Mouse (Mus musculus): ENCODE data around the gene Gm42906. TPM values are rescaled to one million over a fixed set of nuclear protein-coding genes. Genes with fewer than 3 reads are reported as not detected.

Gene Gm42906
- total and polyA plus RNA-seq, 2 experiments from 2014 or later: not detected

DNA sequence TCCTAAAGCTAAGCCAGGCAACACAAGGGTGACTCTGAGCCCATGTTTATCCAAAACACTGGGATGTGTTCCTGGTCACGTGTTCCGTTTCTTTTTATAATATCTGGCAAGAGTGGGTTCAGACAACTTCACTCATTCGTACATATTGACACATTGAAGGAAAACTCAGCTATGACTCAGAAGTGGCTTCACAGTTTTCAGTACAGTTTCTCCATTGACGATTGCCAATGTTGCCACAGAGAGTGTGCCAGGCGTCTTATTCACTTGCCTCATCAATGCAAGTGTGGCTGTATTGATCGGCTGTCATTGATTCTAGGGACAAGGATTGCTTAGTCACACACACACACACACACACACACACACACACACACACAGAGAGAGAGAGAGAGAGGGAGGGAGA, 381.8 kb downstream of the Gm42906 start:
- no peak overlapping the region for H3K27ac ChIP-seq
- H3K4me3 ChIP-seq (ENCODE audit: low read length): no peak overlapping the region
- no peak overlapping the region for H3K9ac ChIP-seq (replicated peaks; ENCODE audit: low read length)
- no peak overlapping the region for H3K4me2 ChIP-seq (ENCODE audit: low read depth, low read length)
- WGBS: 90% methylated on average over 6 of the region's 6 CpGs
- H3K4me1 ChIP-seq (ENCODE audit: insufficient read depth, low read length): no peaks in the 10 kb centered on the region
- no peaks in the 10 kb centered on the region; the same call in 1 of the 2 replicates for H3K36me3 ChIP-seq (ENCODE audit: insufficient read depth, low read length)
- no peaks in the 10 kb centered on the region for H3K27me3 ChIP-seq (ENCODE audit: insufficient read depth, low read length)
- TF ChIP-seq CTCF (IDR thresholded peaks at IDR 0.05; ENCODE audit: low read depth): no peak
- H3K9me3 ChIP-seq (ENCODE audit: low read length): no peaks in the 10 kb centered on the region
- DNase-seq (ENCODE audit: low spot score) (no peak), ATAC-seq (no peak)

DNA sequence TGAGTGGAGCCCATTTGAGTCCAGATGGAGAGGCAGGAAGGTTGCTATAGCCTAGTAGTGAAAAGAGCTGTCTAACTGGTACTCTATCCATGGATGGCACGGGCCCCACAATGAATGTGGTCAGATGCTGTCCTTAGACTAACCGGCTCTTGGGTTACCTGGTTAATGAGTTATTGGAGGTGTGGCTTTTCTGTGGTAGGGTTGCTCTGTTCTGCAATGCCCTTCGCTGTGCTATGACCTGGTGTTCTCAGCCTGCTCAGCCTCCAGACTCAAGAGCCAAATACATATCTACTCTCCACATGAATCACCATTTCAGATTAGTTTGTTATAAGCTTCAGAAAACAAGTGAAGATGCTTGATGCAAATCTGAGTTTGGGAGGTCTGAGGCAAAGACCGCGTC, 385.1 kb downstream of the Gm42906 start:
- no peak overlapping the region for H3K4me3 ChIP-seq (ENCODE audit: low read length)
- TF ChIP-seq CTCF (IDR thresholded peaks at IDR 0.05; ENCODE audit: low read depth): no peak
- no peaks in the 10 kb centered on the region for H3K9me3 ChIP-seq (ENCODE audit: low read length)
- no peak overlapping the region for H3K27ac ChIP-seq
- no peak overlapping the region for H3K9ac ChIP-seq (replicated peaks; ENCODE audit: low read length)
- no peaks in the 10 kb centered on the region for H3K4me1 ChIP-seq (ENCODE audit: insufficient read depth, low read length)
- no peak overlapping the region for H3K4me2 ChIP-seq (ENCODE audit: low read depth, low read length)
- ATAC-seq: no peak
- no peaks in the 10 kb centered on the region for H3K36me3 ChIP-seq (ENCODE audit: insufficient read depth, low read length)
- whole genome bisulfite sequencing: 97% methylated on average over 5 of the region's 5 CpGs
- no peaks in the 10 kb centered on the region for H3K27me3 ChIP-seq (ENCODE audit: insufficient read depth, low read length)
- DNase-seq (ENCODE audit: low spot score): no peak

DNA sequence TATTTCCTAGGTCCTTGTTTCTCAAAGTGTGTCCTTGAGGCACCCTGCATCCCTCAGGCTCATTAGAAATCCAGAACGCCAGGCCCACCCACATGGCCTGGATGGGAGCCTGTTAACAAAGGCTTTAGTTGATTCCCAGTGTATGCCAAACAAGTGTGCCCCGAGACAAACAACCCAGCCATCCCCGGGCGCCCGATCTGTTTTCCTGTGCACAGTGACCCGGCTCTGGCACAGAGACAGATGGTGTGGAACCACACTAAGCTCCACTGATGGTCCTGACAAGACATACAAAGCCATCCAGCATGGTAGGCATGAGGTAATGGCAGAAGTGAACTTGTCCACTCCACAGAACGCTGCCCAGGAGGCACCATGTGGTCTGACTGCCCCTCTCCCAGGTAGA, 390.1 kb downstream of the Gm42906 start:
- no peak for TF ChIP-seq CTCF (IDR thresholded peaks at IDR 0.05; ENCODE audit: low read depth)
- no peak overlapping the region for H3K9ac ChIP-seq (replicated peaks; ENCODE audit: low read length)

DNA sequence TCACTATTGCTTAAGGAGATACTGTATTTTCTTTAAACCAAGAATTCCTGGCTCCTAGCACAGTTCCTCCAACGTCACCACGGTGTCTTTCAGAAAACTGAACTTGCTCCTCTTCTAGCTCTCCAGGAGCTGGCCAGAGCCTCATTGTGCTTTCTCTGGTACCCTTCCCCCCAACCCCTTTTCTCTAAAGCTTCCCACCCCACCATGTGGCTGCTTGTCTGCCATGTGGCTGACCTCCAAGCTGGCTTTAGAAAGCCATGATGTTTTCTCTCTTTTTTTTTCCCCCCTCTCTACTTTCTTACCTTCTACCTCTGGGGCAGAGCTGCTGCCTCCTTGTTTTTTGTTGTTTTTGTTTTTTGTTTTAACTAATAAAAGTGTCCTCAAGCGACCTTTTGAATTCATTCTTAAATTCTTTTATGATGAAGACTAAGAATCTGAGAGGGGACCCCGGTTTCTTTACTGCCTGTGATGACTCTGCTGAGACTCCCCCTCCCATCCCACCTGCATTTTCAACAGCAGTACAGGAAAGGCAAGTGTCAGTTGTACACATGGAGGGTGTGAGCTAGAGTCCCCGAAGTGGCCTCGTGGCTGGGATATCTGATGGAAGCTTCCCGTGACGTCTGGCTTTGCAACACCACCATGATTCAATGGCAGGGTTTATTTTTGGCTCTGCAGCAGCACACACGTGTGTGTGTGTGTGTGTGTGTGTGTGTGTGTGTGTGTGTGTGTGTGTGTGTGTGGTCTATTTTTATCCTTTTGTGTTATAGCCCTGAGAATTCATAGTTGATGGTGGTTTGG, 393.0 kb downstream of the Gm42906 start:
- WGBS: 63% methylated on average over 9 of the region's 9 CpGs
- Histone ChIP-seq H3K4me2 (ENCODE audit: low read depth, low read length) (no peak overlapping the region), H3K9me3 (ENCODE audit: low read length) (no peaks in the 10 kb centered on the region), H3K27me3 (ENCODE audit: insufficient read depth, low read length) (no peaks in the 10 kb centered on the region), H3K4me1 (ENCODE audit: insufficient read depth, low read length) (no peaks in the 10 kb centered on the region), H3K9ac (replicated peaks; ENCODE audit: low read length) (no peak overlapping the region), H3K27ac (no peak overlapping the region), H3K36me3 (ENCODE audit: insufficient read depth, low read length) (no peaks in the 10 kb centered on the region), H3K4me3 (ENCODE audit: low read length) (no peak overlapping the region)
- no peak for TF ChIP-seq CTCF (IDR thresholded peaks at IDR 0.05; ENCODE audit: low read depth)
- ATAC-seq (no peak), DNase-seq (ENCODE audit: low spot score) (peak; percentile 54)

More for the DNA sequence above, 390.1 kb downstream of the Gm42906 start:
- H3K36me3 ChIP-seq (ENCODE audit: insufficient read depth, low read length): no peaks in the 10 kb centered on the region
- ATAC-seq (peak; percentile 38; the same call in 1 of the 2 replicates), DNase-seq (ENCODE audit: low spot score) (peak; percentile 34)
- H3K27me3 ChIP-seq (ENCODE audit: insufficient read depth, low read length): no peaks in the 10 kb centered on the region
- WGBS: 48% methylated on average over 7 of the region's 7 CpGs
- H3K4me2 ChIP-seq (ENCODE audit: low read depth, low read length): no peak overlapping the region
- H3K4me1 ChIP-seq (ENCODE audit: insufficient read depth, low read length): no peaks in the 10 kb centered on the region
- H3K27ac ChIP-seq: no peak overlapping the region
- no peaks in the 10 kb centered on the region for H3K9me3 ChIP-seq (ENCODE audit: low read length)
- H3K4me3 ChIP-seq (ENCODE audit: low read length): no peak overlapping the region

DNA sequence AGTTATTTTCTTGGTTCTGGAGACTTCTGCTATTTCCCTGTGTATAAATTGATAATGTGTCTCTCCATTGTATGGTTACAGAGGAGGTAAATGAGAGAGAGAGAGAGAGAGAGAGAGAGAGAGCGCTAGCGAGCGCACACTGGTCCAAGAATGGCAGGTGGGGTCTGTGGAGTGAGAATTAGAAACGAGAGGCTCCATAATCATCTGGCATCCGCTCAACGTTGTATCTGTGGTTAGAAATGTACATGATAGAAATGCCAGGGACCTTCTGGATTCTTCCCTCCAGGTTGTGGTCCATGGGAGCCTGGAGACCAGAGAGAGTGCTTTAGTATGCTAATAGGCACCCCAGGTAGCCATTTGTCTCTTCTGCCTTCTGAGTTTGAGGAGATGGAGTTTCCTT, 399.1 kb downstream of the Gm42906 start:
- Histone ChIP-seq H3K4me1 (ENCODE audit: insufficient read depth, low read length) (no peaks in the 10 kb centered on the region), H3K9me3 (ENCODE audit: low read length) (no peaks in the 10 kb centered on the region), H3K4me2 (ENCODE audit: low read depth, low read length) (no peak overlapping the region), H3K4me3 (ENCODE audit: low read length) (no peak overlapping the region), H3K36me3 (ENCODE audit: insufficient read depth, low read length) (no peaks in the 10 kb centered on the region), H3K27me3 (ENCODE audit: insufficient read depth, low read length) (no peaks in the 10 kb centered on the region), H3K9ac (replicated peaks; ENCODE audit: low read length) (no peak overlapping the region), H3K27ac (no peak overlapping the region)
- WGBS: 52% methylated on average over 6 of the region's 6 CpGs
- ATAC-seq (peak; percentile 46; the same call in 1 of the 2 replicates), DNase-seq (ENCODE audit: low spot score) (peak; percentile 77)
- no peak for TF ChIP-seq CTCF (IDR thresholded peaks at IDR 0.05; ENCODE audit: low read depth)

DNA sequence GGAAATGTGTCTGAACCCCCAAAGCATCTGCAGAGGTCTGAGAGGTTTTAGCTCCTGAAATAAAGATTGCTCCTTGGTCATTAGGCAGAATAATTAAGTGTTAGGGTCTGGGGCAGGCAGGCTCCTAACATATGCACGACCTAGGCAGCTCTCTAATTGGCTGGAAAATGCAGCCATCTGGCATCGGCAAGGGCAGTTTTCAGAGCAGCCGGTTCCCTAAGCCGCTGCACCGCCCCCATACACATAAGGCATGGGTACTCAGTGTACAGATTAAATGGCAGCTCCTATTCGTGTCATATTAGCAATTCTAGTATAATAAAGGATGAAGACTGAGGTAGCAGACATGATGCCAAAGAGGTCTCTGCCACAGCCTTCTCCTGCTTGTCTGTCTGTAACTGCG, 400.8 kb downstream of the Gm42906 start:
- Histone ChIP-seq H3K4me2 (ENCODE audit: low read depth, low read length) (no peak overlapping the region), H3K9me3 (ENCODE audit: low read length) (no peaks in the 10 kb centered on the region), H3K36me3 (ENCODE audit: insufficient read depth, low read length) (no peaks in the 10 kb centered on the region), H3K4me3 (ENCODE audit: low read length) (no peak overlapping the region), H3K4me1 (ENCODE audit: insufficient read depth, low read length) (peaks cover 5% of the 10 kb centered on the region), H3K27me3 (ENCODE audit: insufficient read depth, low read length) (no peaks in the 10 kb centered on the region), H3K9ac (replicated peaks; ENCODE audit: low read length) (no peak overlapping the region), H3K27ac (no peak overlapping the region)
- WGBS: 36% methylated on average over 7 of the region's 7 CpGs
- no peak for TF ChIP-seq CTCF (IDR thresholded peaks at IDR 0.05; ENCODE audit: low read depth)
- DNase-seq (ENCODE audit: low spot score) (peak; percentile 64), ATAC-seq (peak; percentile 65)

- H3K9me3 ChIP-seq (ENCODE audit: low read length): no peaks in the 10 kb centered on the region
- no peaks in the 10 kb centered on the region for H3K27me3 ChIP-seq (ENCODE audit: insufficient read depth, low read length)
- no peak overlapping the region for H3K4me2 ChIP-seq (ENCODE audit: low read depth, low read length)
- no peaks in the 10 kb centered on the region for H3K36me3 ChIP-seq (ENCODE audit: insufficient read depth, low read length)
- TF ChIP-seq CTCF (IDR thresholded peaks at IDR 0.05; ENCODE audit: low read depth): no peak
- WGBS: 95% methylated on average over 4 of the region's 4 CpGs
- DNase-seq (ENCODE audit: low spot score) (no peak), ATAC-seq (no peak)
- H3K4me1 ChIP-seq (ENCODE audit: insufficient read depth, low read length): peaks cover 5% of the 10 kb centered on the region
- H3K9ac ChIP-seq (replicated peaks; ENCODE audit: low read length): no peak overlapping the region
- H3K4me3 ChIP-seq (ENCODE audit: low read length): no peak overlapping the region
- no peak overlapping the region for H3K27ac ChIP-seq
Observed at GRCm38 (mm10) chr5:151026069-151026468, 401.9 kb downstream of the Gm42906 start.
